Mouse (Mus musculus) spleen, adult 2 months (tissue): Measurements from ENCODE around the gene Glis3.

Experiments used
- CTCF ChIP-seq: fragments of 200-500 bp; IDR thresholded peaks from 2 replicates; pipeline ENCODE4 v1.5.1; 2011; ENCODE audit warnings: mild to moderate bottlenecking, inconsistent platforms; ENCODE audit not compliant: insufficient read depth, insufficient read length, insufficient replicate concordance; ENCODE audit errors: extremely low read depth
- POLR2A ChIP-seq: fragments of 200-500 bp; IDR thresholded peaks from 2 replicates; pipeline ENCODE4 v1.6.1; 2011; ENCODE audit warnings: low read depth, low read length, inconsistent platforms

DNA sequence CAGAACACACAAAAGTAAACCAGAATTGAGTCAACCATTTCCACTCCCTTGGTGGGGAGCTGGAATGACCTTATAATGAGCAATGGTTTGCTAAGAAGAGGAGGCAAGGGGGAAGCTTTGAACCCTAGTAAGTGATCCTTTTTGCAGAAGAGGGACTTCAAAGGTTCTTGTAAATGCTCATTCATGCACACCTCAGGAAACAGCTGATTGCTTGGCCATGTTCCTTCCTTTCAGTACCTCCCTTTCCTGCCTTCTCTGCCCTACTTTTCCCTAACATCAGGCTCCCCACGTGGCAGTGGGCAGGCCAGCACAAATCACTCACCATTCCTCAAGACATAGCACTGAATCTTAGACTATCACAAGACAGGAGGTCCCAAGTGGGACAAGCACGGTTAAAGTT, 392.4 kb downstream of the Glis3 start:
- TF ChIP-seq CTCF (no peak), POLR2A (no peak)
